Mouse (Mus musculus): Measurements from ENCODE around the gene Triml2. TPM values are rescaled to one million over a fixed set of nuclear protein-coding genes. Genes with fewer than 3 reads are reported as not detected.

Triml2 gene
- polyA plus RNA-seq, 1 experiment from 2014 or later: not detected

GRCm38 (mm10) chr8:43243326-43243725 lies 63.0 kb downstream of the Triml2 start:
- Histone ChIP-seq H3K27ac (ENCODE audit: low read depth) (no peak overlapping the region), H3K9ac (replicated peaks) (no peak overlapping the region), H3K36me3 (replicated peaks; ENCODE audit: insufficient read depth, low read length) (no peaks in the 10 kb centered on the region), H3K4me1 (ENCODE audit: insufficient read depth) (no peaks in the 10 kb centered on the region), H3K27me3 (ENCODE audit: insufficient read depth, low read length) (no peaks in the 10 kb centered on the region), H3K9me3 (ENCODE audit: low read length) (no peaks in the 10 kb centered on the region), H3K4me3 (ENCODE audit: low read depth, low read length) (no peak overlapping the region), H3K4me2 (ENCODE audit: low read depth, low read length) (no peak overlapping the region)
- DNase-seq (no peak), ATAC-seq (no peak)
- WGBS (ENCODE audit: insufficient replicate concordance): 68% methylated on average over 3 of the region's 3 CpGs
- TF ChIP-seq EP300 (IDR thresholded peaks at IDR 0.05; ENCODE audit: low read depth) (no peak), CTCF (IDR thresholded peaks at IDR 0.05; ENCODE audit: low read depth) (no peak)

Other genes starting within 250 kb of the Triml2 start
- gene Triml1, start 39.1 kb upstream of the Triml2 start, polyA plus RNA-seq (2015; fragmentation: Nextera tagmentation; extraction: Ambion mirVana): not detected in 2 replicates
- not detected in 2 replicates for gene Zfp42, start 126.4 kb downstream of the Triml2 start, polyA plus RNA-seq (2015; fragmentation: Nextera tagmentation; extraction: Ambion mirVana)

Measured in liver, postnatal 0 days (tissue).